ENCODE assay signal across 15 mouse cellular contexts in the genomic region with DNA sequence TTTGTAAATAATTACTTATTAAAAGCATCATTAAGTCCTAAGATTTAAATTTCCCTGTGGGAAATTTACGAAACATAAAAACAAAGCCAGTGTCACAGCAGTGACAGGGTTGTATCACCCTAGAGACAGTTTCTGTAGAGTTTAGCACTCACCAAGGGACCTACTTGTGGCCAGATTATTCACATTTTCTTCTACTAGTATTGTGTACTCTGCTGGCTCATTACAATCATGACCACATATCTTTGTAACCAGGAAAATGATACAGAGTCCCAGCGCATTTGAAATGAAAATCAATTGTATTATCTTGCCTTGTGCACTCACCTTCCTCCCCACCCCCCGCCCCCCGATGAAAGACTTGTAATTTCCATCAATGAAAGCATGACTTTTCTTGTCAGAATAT.
"Had no signal": no experiment of that assay in that cellular context is flagged by ENCODE, and none has a peak within 500 bp of the region (broad histone marks: within the 10 kb centered on the region; RNA-seq: fewer than 3 reads in every experiment).

No protein-coding gene starts in this region.

- ATAC-seq: lung, postnatal 0 days had no signal

- H3K9me3 ChIP-seq: limb, embryonic 13.5 days; liver, embryonic 15.5 days; neural tube, embryonic 13.5 days had no signal

- H3K27ac ChIP-seq: layer of hippocampus, adult 2 months; limb, embryonic 13.5 days; liver, embryonic 15.5 days; neural tube, embryonic 13.5 days had no signal

- H3K36me3 ChIP-seq: limb, embryonic 13.5 days; liver, embryonic 15.5 days; neural tube, embryonic 13.5 days had no signal

- H3K4me3 ChIP-seq: layer of hippocampus, adult 2 months; limb, embryonic 13.5 days; liver, embryonic 15.5 days; neural tube, embryonic 13.5 days had no signal

- H3K9ac ChIP-seq: limb, embryonic 13.5 days; liver, embryonic 15.5 days; neural tube, embryonic 13.5 days had no signal

- H3K4me1 ChIP-seq: limb, embryonic 13.5 days; liver, embryonic 15.5 days had no signal

- DNase-seq: kidney, adult 9 months; kidney, postnatal 10 days; kidney, postnatal 4 days; left cerebral cortex, postnatal 4 days; lung, adult 2 months; retina, postnatal 1 day; right cerebral cortex, postnatal 4 days; spleen, adult 18-20 months; thymus, adult 18-20 months; thymus, postnatal 14 days had no signal

- H3K4me2 ChIP-seq: limb, embryonic 13.5 days; liver, embryonic 15.5 days; neural tube, embryonic 13.5 days had no signal

- H3K27me3 ChIP-seq: limb, embryonic 13.5 days; liver, embryonic 15.5 days; neural tube, embryonic 13.5 days had no signal
